Mouse (Mus musculus) ES-CJ7 (cell line): ENCODE data around the gene Ptprg.

ENCODE experiments used
- DNase-seq: peaks from one replicate; pipeline ENCODE4 v3.0.0; 2011; ENCODE audit warnings: low read depth, low spot score

Ptprg gene

DNA sequence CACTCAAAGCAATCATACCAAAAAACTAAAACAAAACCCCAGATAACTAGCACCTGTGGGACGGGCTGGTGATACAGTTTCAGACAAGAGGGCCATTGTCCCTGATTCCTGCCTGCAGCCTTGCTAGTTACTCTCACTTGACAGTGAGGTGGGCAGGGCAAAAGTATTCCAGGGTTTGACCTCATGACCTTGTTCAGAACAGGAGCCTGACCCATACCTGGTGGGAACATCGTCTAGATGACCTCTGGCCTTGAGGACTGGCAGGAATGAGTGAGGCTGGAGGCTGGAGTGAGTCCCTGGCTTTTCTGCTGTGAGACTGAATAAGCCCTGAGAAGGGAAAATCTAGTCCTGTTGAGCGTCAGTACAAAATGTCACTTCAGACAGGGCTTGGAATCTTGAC lies 11.1 kb downstream of the Ptprg start:
- DNase-seq: peak; percentile 61

DNA sequence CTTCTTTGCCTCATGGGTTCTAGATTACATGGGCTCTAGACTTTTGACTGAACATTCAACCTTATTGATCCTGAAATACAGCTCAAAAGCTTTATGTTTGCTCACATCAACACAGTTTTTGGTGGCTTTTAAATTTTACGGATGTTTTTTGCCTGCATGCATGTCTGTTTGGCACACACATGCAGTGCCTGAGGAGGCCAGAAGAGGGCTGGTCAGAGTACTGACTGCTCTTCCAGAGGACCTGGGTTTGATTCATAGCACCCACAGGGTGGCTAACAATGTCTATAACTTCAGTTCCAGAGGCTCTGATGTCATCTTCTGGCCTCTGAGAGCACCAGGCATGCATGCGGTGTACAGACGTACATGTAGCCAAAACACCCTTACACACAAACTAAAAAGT lies 12.0 kb downstream of the Ptprg start:
- no peak for DNase-seq

DNA sequence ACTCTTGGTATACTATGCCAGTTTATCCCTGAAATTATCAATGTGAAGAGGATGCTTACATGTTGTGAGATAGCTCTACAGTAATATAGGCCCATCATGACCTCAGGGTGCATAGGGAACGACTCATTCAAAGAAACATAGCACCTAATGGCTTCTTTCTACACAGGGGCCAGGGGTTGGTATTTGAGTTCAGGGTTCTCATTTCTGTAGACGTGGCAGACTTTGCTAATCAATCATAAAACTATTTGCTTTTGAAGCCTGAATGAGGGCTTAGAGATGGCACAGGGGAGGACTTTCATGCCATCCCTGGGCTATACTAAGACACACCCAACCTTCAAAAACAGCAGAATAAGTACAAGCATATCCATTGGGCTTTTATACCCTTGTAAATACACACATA lies 16.4 kb downstream of the Ptprg start:
- DNase-seq: no peak

DNA sequence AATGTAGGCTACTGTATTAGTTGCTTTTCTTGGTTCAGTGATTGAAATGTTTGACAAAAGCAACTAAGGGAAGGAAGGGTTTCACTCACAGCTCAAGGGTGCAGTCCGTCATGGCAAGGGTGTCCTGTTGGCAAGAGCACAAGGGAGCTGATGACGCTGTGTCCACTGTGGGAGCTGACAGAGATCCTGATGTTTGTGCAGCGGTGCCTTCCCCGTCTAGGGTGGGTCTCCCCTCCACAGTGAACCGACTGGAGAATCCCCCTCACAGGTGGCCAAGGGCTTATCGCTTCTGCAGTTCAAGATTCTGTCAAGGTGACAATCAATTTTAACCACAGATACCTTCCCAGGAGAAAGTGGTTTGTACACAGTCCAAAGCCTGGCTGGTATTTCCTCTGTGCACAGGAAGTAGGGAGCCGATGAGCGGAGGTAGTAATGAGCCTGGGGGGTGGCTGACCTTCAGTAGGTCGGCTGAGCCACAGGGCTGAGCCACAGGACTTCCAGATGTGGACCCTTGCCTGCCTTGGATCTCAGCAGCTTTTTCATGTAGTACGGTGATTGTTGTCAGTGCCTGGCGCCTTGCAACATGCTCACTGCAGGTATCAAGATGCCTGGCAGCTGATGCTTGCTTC lies 18.5 kb downstream of the Ptprg start:
- DNase-seq: no peak

DNA sequence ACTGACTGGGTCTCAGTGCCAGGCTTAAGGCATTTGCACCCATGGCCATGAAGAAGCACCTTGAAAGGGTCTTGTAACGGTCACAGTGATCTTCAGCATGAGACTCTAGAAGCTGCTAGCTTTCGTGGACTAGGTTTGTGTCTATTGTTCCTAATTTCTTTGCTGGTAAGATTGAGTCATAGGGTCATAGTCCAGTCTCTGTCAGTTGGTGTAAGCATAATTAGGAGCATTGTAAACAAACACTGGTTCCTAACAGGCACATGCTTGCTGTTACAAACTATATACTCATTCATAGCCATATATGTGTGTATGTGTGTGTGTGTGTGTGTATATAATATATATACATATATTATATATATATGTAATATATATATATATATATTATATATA lies 19.1 kb downstream of the Ptprg start:
- no peak for DNase-seq

DNA sequence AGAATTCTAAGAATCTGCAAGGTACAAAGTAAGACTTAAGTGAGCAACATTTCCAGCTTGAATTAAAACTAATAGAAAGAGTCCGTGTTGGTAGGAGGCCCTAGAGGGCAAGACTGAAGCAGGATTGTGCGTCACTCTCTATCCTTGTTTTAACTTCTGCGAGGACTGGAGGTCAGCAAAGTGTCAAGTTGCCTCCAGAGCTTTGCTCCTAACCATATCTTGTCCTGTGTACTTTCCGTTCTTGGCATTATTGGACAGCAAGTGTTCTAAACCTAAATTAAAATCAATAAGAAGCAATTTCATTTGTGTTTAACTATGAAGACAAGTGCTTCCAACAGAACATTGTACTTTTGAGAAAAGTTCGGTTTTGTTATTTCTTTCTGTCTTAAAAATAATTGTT lies 20.4 kb downstream of the Ptprg start:
- no peak for DNase-seq

DNA sequence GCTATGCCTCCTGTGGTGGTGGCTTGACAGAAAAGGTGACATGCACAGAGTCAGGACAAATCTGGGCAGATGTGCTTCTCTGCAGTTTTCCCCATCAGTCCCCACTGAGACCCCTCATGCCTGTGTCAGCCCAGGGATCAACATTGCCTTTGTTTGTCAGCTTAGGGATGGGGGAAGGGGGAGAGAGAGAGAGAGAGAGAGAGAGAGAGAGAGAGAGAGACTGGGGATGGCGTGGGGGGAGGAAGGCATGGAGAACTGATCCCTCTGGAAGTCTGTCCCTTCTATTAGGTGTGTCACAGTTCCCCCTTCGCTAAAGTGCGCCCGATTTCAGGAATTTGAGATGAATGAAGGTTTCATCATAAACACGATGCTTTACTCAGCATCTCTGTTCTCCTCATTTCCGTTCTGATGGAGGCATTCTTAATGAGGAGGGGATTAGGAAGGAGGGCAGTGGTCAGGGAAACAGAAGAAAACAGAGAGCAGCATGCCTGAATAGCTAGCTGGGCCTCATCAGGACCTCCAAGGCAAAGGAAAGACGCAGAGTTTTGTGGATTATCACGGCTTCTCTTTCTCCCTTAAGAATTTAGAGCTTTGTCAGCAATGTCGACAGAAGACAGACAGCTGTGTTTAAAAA lies 24.1 kb downstream of the Ptprg start:
- no peak for DNase-seq

DNA sequence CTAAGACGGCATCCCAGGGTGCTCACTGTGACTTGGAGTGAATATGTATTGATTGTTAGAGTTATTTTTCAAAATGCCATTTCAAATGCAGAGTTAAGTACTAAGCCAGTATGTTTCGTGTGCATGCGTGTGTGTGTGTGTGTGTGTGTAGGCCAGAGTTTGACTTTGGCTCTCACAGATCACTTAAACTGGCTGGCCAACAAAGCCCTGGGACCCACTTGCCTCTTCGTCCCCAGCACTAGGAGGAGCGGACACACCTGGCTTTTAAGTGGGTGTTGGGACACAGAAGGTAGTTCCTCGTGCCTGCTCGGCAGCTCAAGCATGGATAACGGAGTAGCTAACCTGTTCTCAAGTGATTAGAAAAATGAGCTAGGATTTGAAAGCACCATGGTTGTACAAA lies 24.6 kb downstream of the Ptprg start:
- no peak for DNase-seq

DNA sequence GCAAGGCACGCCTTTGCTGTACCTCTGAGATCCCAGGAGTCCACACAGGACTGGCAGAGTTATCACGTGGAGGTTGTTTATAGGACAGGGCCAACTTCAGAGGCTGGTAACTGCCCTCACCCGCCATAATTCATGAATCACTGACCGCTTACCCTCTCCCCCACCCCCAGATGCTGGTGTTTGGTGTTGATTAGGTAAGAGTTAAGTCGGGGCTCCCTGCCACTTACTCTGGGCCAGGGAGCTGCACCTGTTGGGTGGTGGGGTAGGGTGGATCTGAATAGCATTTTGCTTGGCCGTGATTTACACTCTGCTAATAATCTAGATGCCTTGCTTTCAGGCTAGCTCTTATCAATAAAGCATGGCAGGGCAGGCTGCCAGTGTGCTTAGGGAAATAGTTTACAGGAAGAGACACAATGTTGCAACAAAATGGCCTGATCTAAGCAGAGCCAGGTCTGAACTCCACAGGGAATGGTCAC lies 25.2 kb downstream of the Ptprg start:
- DNase-seq: no peak

DNA sequence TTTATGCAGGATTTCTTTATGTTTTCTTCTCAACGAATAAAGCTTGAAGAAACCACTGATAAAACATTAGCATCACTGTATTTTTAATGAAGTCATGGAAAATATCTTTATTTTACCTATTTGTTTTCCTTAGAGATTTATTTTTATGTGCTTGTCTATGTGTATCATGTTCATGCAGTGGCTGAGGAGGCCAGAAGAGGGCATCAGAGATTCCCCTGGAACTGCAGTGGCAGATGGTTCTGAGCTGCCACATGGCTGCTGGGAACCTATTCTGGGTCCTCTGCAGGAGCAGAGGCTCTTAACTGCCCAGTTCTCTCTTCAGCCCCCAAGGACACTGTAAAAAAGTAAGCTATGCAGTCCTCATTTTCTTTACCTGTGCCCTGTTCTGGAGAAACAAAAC lies 26.6 kb downstream of the Ptprg start:
- peak; percentile 40 for DNase-seq

DNA sequence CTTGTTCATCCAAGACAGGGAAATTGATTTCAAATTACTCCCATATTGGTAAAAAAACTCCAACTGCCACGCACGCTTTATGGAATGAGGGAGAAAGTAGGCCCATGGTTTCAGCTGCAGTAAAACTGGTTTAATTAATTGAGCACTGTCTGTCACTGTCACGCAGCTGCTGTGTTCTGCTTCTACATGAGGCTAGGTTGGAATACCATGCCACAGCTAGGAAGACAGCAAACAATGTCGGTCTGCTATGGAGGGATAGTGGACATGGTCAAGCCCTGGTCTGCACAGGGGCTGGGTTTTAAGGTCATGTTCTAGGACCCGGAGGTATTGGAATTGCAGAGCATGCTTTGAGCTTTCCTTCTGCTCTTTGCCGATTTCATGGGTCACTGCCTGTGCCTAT lies 30.9 kb downstream of the Ptprg start:
- no peak for DNase-seq

DNA sequence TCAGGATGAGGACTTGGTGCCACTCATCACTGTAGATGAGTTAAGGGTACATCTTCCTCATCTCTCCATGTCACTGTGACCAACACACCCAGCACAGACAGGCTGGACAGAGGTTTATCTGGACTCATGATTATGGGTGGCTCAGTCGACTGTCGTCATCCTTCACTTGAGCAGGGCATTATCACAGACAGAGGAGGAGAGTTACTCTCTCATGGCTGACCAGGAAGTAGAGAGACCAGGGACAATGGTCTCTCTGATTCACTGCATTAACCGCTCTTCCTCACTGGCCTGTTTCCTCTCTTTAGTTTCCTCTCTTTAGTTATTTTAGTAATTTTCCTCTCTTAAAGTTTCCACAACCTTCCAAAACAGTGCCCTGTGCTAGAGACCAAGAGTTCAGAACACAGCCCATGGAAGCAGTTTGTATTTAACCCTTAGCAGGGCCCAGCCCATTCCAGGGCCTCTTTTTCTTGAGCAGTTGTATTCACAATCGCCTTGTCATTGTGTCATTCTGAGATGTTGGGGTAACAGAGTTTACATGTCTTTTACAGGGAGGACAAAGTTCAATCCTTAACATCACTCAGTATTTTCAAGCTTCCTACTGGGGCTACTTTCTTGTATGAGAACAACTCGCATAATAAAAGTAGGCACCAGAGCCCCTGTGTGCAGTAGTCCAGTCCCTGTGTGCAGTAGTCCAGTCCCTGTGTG lies 31.7 kb downstream of the Ptprg start:
- no peak for DNase-seq

DNA sequence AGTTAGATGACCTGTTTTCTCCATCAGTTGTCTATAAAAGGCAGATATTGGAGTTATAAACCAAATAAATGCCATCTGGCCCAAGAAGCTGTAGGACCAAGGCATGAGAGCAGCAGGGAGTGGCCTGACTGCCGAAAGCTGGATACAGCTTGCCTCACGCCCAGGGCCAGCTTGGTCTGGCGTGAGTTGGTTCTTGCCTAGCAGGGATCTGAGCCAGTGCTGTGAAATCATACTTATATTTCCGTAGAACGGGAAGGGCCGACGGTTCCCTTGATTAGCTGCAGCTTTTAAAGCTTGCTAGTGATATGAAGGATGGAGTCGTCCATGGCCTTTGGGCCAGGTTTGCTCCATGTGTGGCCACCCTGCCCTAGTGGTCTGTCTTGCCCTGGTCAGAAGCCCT lies 37.1 kb downstream of the Ptprg start:
- DNase-seq: peak; percentile 12

DNA sequence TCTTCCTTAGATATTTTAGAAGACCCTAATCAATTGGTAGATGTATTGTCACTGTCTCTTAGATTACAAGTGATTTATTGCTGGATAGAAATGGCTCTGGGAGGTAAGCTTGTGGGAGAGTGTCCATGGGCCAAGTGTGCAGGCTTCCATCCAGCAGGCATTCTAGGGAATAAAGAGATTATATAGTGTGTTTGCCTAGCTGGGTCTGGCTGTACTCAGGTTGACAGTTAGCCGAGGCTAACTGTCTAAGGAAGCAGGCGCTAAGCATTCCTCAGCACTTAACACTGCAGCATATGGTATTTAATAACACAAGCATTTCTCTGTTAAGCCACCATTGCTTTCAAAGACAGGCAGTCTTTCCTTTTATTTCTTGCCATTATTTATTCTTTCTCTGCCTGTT lies 39.3 kb downstream of the Ptprg start:
- DNase-seq: no peak

DNA sequence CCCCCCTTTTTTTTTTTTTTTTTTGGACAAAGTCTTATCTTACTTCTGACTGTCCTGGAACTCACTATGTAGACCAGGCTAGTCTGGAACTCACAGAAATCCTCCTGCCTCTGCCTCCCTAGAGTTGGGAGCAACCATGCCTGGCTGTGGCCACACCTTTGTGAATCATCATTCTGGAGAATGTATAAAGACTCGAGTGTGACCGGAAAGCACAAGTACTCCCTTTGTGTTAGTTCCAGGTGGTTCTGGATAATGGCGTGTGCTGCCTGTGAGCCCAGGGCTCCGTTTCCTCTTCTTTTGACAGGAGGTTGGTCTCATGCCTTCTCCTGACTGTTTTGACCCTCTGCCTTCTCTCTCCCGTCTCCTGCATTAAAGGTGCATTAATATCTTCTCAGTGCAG lies 41.0 kb downstream of the Ptprg start:
- no peak for DNase-seq

DNA sequence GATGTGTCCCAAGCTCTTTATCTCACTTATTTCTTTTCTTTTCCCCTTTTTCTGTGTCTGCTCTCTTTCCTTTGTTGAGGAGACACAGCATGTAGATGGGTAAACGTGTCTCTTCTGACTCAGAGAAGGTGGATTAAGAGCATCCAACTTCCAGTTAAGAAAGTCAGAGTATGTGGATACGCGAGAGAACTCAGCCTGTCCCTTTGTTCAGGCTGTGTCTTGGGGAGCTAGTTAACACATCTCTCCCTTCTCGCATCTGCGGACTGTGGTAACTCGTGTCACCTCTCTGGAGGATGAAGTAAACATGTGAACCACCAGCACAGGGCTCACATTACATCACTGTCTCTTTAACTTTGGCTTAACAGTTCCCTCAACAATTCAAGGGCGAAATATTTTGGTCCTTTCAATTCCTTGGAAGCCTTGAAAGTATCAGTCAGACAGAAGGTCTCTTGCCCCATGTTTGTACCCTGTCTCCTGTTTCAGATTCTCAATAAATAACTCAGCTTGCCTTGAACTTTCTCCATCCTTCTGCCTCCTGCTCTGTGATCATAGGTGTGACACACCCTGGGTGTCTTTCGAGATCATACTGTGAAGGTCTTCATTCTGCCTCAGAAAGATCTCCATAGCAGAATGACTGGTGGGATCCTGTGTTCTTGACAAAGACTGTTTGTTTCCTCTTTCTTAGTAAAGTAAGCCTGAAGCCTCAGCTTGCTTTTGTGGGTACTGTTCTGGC lies 51.0 kb downstream of the Ptprg start:
- DNase-seq: no peak

DNA sequence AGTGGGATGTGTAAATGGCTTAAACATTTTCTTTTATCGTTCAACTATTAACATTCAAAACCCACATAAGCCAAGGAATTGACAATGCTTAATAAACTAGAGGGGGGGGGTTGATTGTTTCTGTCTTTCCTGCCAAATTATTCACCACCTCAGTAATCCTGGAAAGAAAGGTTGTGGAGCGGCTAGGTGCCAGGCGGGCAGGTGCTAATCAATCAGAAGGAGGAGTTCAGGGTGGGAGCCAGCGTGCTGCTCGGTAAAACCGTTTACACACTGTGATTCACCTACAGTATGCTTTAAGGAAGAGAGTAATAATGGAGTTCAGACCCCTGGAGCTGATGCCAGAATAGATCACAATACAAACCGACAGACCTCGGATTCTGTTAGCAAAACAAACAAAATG lies 55.0 kb downstream of the Ptprg start:
- DNase-seq: no peak

DNA sequence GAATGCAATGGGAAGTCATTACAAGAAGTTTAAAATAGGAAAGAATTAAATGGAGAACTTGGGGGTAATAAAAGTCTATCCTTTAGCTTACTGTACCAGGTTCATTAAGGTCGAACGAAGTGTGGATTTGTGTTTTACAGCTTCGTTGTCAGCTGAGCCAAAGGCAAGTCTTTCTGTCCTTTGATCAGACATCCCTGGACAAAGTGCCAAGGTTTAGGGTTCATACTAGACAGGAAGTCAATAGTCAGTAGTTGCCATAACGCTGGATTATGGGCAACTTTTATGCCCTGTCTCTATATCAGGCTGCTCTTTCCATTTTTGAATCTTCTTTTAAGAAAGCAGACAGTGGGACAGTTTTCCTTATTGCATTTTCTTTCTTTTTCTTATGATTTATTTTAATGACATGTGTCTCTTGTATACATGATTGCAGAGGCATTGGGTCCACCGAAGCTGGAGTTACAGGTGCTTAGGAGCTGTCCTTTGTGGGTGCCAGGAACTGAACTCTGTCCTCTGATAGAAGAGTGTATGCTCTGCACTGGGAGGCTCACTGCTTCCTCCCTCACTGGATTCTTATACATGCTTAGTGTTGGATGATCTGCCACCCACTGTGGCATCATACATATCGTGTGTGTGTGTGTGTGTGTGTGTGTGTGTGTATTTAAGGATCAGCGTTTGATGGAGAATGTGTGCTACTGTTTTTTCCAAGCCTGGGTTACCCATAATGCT lies 56.7 kb downstream of the Ptprg start:
- DNase-seq: no peak

DNA sequence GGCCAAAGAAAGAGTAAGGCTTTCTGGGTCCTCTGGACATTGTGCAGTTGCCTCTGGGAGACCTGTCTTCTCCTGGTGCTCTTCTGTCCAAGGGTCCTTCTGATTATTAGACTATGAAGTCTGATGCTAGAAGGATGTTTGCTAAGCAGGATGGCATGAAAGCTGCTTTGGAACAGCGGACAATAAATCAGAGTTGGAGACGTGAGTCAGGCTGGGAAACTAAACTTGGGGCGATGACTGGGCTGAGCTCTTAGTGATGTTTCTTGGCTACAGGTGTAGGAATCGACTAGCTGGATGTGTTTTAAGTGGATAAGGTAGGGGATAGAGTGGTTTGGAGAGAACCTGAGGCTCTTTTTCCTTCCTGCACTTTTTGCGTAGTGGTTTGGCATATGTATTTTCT lies 59.1 kb downstream of the Ptprg start:
- no peak for DNase-seq

DNA sequence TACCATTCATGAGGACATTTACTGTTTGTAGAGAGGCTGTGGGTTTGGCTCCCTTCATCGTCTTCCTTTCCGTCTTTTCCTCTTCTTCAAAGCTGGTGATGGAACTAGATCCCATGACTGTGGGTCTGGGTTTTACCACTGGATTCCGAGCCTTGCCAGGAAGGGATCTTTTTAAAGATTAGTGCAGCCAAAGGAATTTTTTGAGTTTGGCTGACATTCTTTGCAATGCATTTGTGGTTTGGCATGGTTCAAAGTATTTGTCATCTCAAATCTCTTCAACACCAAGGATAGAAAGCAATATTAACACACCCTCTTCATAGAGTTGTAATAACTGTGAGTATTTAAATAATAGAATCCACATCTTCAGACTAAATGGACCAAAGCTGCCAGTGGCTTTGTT lies 59.8 kb downstream of the Ptprg start:
- no peak for DNase-seq

DNA sequence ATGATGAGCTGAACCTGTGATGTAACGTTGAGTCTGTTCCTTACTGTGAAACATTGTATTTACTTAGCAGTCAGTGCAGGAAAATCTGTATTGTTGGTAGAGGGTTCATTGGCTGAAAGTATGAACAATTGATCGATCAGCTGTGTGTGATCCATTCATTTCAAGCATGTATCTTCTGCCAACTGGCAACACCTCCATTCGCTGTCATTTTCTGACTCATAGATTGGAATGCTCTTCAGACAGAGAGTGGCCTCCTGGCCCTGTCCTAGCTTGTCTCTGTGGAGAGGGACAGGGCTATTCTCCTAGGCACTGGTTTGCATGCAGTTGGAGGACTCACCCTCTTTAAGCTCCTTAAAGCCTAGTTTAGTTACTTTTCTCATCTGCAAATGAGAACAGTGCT lies 62.4 kb downstream of the Ptprg start:
- DNase-seq: no peak

DNA sequence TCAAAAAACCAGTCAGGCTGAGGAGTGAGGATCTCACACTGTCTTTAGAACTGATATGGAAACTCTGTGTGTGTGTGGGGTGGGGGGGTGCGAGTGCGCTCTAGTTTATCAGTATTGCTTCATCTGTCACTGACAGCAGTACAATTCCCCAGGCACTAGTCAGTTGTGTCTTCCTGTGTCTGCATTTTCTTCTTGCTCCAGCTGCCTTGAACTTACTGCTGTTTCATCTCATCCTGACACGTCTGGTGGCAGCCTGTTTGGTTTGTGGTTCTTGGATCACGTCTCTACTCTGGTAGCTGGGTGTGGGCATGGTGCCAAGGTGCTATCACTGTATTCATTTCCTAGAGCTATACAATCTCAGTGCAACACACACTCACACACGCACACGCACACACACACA lies 64.0 kb downstream of the Ptprg start:
- DNase-seq: no peak
